Mouse (Mus musculus) heart, adult 2 months (tissue): ENCODE measurements at regions not wholly inside any gene's neighbourhood (a gene's known extent, or its start where the extent isn't known, plus 50 kb on each side); places are given as distances from the start of the nearest gene placed in this dataset.

Experiments used
- DNase-seq, 2 experiments: peaks; one replicate each; pipeline ENCODE4 v3.0.0; 2021
- H3K27ac ChIP-seq: fragments of 200-600 bp; 2 replicates; pipeline ENCODE4 v1.8.1; 2022
- H3K27me3 ChIP-seq: fragments of 200-500 bp; 2 replicates; pipeline ENCODE4 v1.6.1; 2012; ENCODE audit warnings: mild to moderate bottlenecking, low read length, inconsistent platforms, mixed read lengths; ENCODE audit not compliant: control insufficient read depth, insufficient read depth
- H3K36me3 ChIP-seq: fragments of 200-500 bp; 2 replicates; pipeline ENCODE4 v1.6.1; 2012; ENCODE audit warnings: low read length, inconsistent platforms; ENCODE audit not compliant: control insufficient read depth, insufficient read depth
- H3K4me1 ChIP-seq: fragments of 200-500 bp; 2 replicates; pipeline ENCODE4 v1.6.1; 2011; ENCODE audit warnings: low read length; ENCODE audit not compliant: control insufficient read depth, insufficient read depth
- H3K4me3 ChIP-seq: fragments of 200-600 bp; 2 replicates; pipeline ENCODE4 v1.8.1; 2022
- H3K79me2 ChIP-seq: fragments of 200-500 bp; replicated peaks from 2 replicates; pipeline ENCODE4 v1.6.1; 2012; ENCODE audit warnings: mild to moderate bottlenecking, inconsistent platforms, low read length, moderate library complexity, mixed read lengths; ENCODE audit not compliant: control insufficient read depth, insufficient read depth
- H3K9ac ChIP-seq: fragments of 200-500 bp; 2 replicates; pipeline ENCODE4 v1.6.1; 2012; ENCODE audit warnings: low read depth, mild to moderate bottlenecking, control low read depth, inconsistent platforms, low read length, mixed read lengths
- POLR2A ChIP-seq: fragments of 200-500 bp; IDR thresholded peaks from 2 replicates; pipeline ENCODE4 v1.6.1; 2011; ENCODE audit warnings: mild to moderate bottlenecking, low read depth, low read length, control low read depth; ENCODE audit not compliant: insufficient read depth
- WGBS: fragments of 180-500 bp; shearing (Covaris S2); methylation state at CpG from one replicate; pipeline ENCODE4 v1.1.7; 2018; 5-methylcytosine and 5-hydroxymethylcytosine counted together
- intact Hi-C: fragments of 180-260 bp; cut with DNase I; formaldehyde crosslinking; loops from one replicate; pipeline ENCODE4 v1.15.1; 2025

- Histone ChIP-seq H3K4me1 (no peaks in the 10 kb centered on the region), H3K79me2 (no peaks in the 10 kb centered on the region), H3K4me3 (peak overlapping the region; percentile 22), H3K27me3 (no peaks in the 10 kb centered on the region), H3K27ac (peak overlapping the region; percentile 57), H3K9ac (no peak overlapping the region), H3K36me3 (no peaks in the 10 kb centered on the region)
- intact Hi-C loops, result no loop called here
- 23% methylated on average over 1 of the region's 1 CpGs for WGBS
- no peak for TF ChIP-seq POLR2A
- DNase-seq, result peak in 1 of 2 experiments; percentile 39
These were observed 389.5 kb upstream of the Cylc2 start for GRCm38 (mm10) chr4:50827002-50827401.
